In the genomic region with DNA sequence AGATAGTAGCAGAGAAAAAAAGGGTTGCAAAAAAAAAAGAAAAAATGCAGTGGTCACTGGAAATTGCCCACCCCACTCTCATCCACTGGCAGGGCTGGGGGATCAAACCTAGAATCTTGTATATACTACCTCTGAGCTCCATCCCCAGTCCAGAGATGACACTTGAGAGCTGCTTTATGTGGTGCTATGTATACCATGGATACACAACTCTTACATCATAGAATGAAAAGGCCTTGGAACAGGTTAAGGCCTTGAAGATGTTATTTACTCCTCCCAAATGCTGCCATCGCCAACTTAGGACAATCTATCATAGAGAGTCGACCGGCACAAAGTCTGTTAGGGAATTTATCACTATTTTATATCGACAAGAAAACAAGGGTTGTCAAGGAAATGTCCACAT, we compare ENCODE assay signal across 1 mouse cellular context.
TF ChIP-seq lines count a peak whose summit lies in the region.

No protein-coding gene starts in this region.

TF ChIP-seq in MEL, 35 proteins besides CTCF, POLR2A, EP300 and RAD21:
- TF ChIP-seq GATA1 (IDR thresholded peaks at IDR 0.05; ENCODE audit: low read depth, low read length): no peak
- TF ChIP-seq CHD2 (IDR thresholded peaks at IDR 0.05; ENCODE audit: low read length): no peak
- TF ChIP-seq E2F4 (IDR thresholded peaks at IDR 0.05; ENCODE audit: borderline replicate concordance, low read depth, low read length): no peak
- TF ChIP-seq CHD1 (IDR thresholded peaks at IDR 0.05; ENCODE audit: low read depth, low read length): no peak
- no peak for TF ChIP-seq TCF12 (IDR thresholded peaks at IDR 0.05; ENCODE audit: low read depth, low read length)
- no peak for TF ChIP-seq USF2 (IDR thresholded peaks at IDR 0.05; ENCODE audit: borderline replicate concordance in 1 of 2, insufficient read depth in 1 of 2, low read depth in 1 of 2, low read length in 2 of 2)
- no peak for TF ChIP-seq ZC3H11A (IDR thresholded peaks at IDR 0.05; ENCODE audit: low read depth, low read length)
- no peak for TF ChIP-seq NELFE (IDR thresholded peaks at IDR 0.05; ENCODE audit: low read depth, low read length)
- TF ChIP-seq USF1 (IDR thresholded peaks at IDR 0.05; ENCODE audit: low read depth, low read length): no peak
- TF ChIP-seq MYC (IDR thresholded peaks at IDR 0.05; ENCODE audit: low read depth, low read length): no peak
- no peak for TF ChIP-seq MAFK (IDR thresholded peaks at IDR 0.05; ENCODE audit: borderline replicate concordance, low read depth, low read length)
- no peak for TF ChIP-seq JUND (IDR thresholded peaks at IDR 0.05; ENCODE audit: low read depth, low read length)
- no peak for TF ChIP-seq SMC3 (IDR thresholded peaks at IDR 0.05; ENCODE audit: low read depth, low read length)
- no peak for TF ChIP-seq ZMIZ1 (IDR thresholded peaks at IDR 0.05; ENCODE audit: low read depth, low read length)
- TF ChIP-seq ZKSCAN1 (IDR thresholded peaks at IDR 0.05; ENCODE audit: low read depth, low read length): no peak
- no peak for TF ChIP-seq ELF1 (IDR thresholded peaks at IDR 0.05; ENCODE audit: low read depth, low read length)
- TF ChIP-seq SIN3A (IDR thresholded peaks at IDR 0.05; ENCODE audit: low read length): no peak
